Mouse (Mus musculus): ENCODE results near the gene Krtap15. TPM values are rescaled to one million over a fixed set of nuclear protein-coding genes. Genes with fewer than 3 reads are reported as not detected.

The Krtap15 gene
- total RNA-seq (2015; ENCODE audit: low replicate concordance) (not detected in 2 replicates), total RNA-seq (2017; ENCODE audit: low replicate concordance) (not detected in 2 replicates)

GRCm38 (mm10) chr16:88820066-88820465 lies at the start of gene Krtap15:
Gene Krtap15 (plus strand): TSS chr16:88820215.
- no peak for ATAC-seq (replicated peaks; ENCODE audit: low FRiP score, poor library complexity, severe bottlenecking)

- no peak for ATAC-seq (replicated peaks; ENCODE audit: low FRiP score, poor library complexity, severe bottlenecking)
These were observed 45.9 kb upstream of the Krtap15 start, which contains the start of gene 2310057N15Rik for GRCm38 (mm10) chr16:88774106-88774505. Gene 2310057N15Rik (minus strand): TSS chr16:88774206.

- ATAC-seq (replicated peaks; ENCODE audit: low FRiP score, poor library complexity, severe bottlenecking), result no peak
These were observed 42.4 kb upstream of the Krtap15 start, which contains the start of gene Gm5965 for GRCm38 (mm10) chr16:88777596-88777995. Gene Gm5965 (plus strand): TSS chr16:88777896.

GRCm38 (mm10) chr16:88786786-88787185 lies 33.2 kb upstream of the Krtap15 start:
- no peak for ATAC-seq (replicated peaks; ENCODE audit: low FRiP score, poor library complexity, severe bottlenecking)

GRCm38 (mm10) chr16:88811827-88812226 lies 8.2 kb upstream of the Krtap15 start, which contains the start of gene Gm20741:
Gene Gm20741 (minus strand): TSS chr16:88812220.
- no peak for ATAC-seq (replicated peaks; ENCODE audit: low FRiP score, poor library complexity, severe bottlenecking)

- no peak for ATAC-seq (replicated peaks; ENCODE audit: low FRiP score, poor library complexity, severe bottlenecking)
These were observed 3.7 kb downstream of the Krtap15 start for GRCm38 (mm10) chr16:88823736-88824135.

- ATAC-seq (replicated peaks; ENCODE audit: low FRiP score, poor library complexity, severe bottlenecking), result no peak
These were observed 6.2 kb downstream of the Krtap15 start, which contains the start of gene Krtap14 for GRCm38 (mm10) chr16:88826095-88826652. Gene Krtap14 (minus strand): TSS chr16:88826145.

- ATAC-seq (replicated peaks; ENCODE audit: low FRiP score, poor library complexity, severe bottlenecking), result no peak
These were observed 7.0 kb downstream of the Krtap15 start for GRCm38 (mm10) chr16:88826978-88827377.

- no peak for ATAC-seq (replicated peaks; ENCODE audit: low FRiP score, poor library complexity, severe bottlenecking)
These were observed 27.3 kb downstream of the Krtap15 start for GRCm38 (mm10) chr16:88847363-88847762.

- no peak for ATAC-seq (replicated peaks; ENCODE audit: low FRiP score, poor library complexity, severe bottlenecking)
These were observed 28.5 kb downstream of the Krtap15 start for GRCm38 (mm10) chr16:88848558-88848957.

GRCm38 (mm10) chr16:88851450-88851849 lies 31.4 kb downstream of the Krtap15 start:
- ATAC-seq (replicated peaks; ENCODE audit: low FRiP score, poor library complexity, severe bottlenecking), result no peak

GRCm38 (mm10) chr16:88864887-88865407 lies 44.9 kb downstream of the Krtap15 start:
- ATAC-seq (replicated peaks; ENCODE audit: low FRiP score, poor library complexity, severe bottlenecking), result no peak

GRCm38 (mm10) chr16:88869311-88869710 lies 49.3 kb downstream of the Krtap15 start, which contains the start of gene Krtap19-1:
Gene Krtap19-1 (minus strand): TSS chr16:88869411.
- no peak for ATAC-seq (replicated peaks; ENCODE audit: low FRiP score, poor library complexity, severe bottlenecking)

- no peak for ATAC-seq (replicated peaks; ENCODE audit: low FRiP score, poor library complexity, severe bottlenecking)
These were observed 54.2 kb downstream of the Krtap15 start, which contains the start of gene Krtap19-2 for GRCm38 (mm10) chr16:88874169-88874568. Gene Krtap19-2 (minus strand): TSS chr16:88874269.

GRCm38 (mm10) chr16:88877938-88878337 lies 57.9 kb downstream of the Krtap15 start, which contains the start of gene Krtap19-3:
Gene Krtap19-3 (minus strand): TSS chr16:88878038.
- no peak for ATAC-seq (replicated peaks; ENCODE audit: low FRiP score, poor library complexity, severe bottlenecking)

Other genes with a start within 250 kb of the Krtap15 start
- gene Krtap24-1, start 207.9 kb upstream of the Krtap15 start, total RNA-seq (2015; ENCODE audit: low replicate concordance), result not detected in 2 replicates
- gene Krtap24-1, start 207.9 kb upstream of the Krtap15 start, total RNA-seq (2017; ENCODE audit: low replicate concordance), result not detected in 2 replicates
- not detected in 2 replicates for gene 2310079G19Rik, start 192.5 kb upstream of the Krtap15 start, total RNA-seq (2015; ENCODE audit: low replicate concordance)
- not detected in 2 replicates for gene 2310079G19Rik, start 192.5 kb upstream of the Krtap15 start, total RNA-seq (2017; ENCODE audit: low replicate concordance)
- not detected in 2 replicates for gene Krtap26-1, start 172.4 kb upstream of the Krtap15 start, total RNA-seq (2015; ENCODE audit: low replicate concordance)
- gene Krtap26-1, start 172.4 kb upstream of the Krtap15 start, total RNA-seq (2017; ENCODE audit: low replicate concordance), result not detected in 2 replicates
- gene Krtap27-1, start 148.5 kb upstream of the Krtap15 start, total RNA-seq (2015; ENCODE audit: low replicate concordance), result not detected in 2 replicates
- not detected in 2 replicates for gene Krtap27-1, start 148.5 kb upstream of the Krtap15 start, total RNA-seq (2017; ENCODE audit: low replicate concordance)
- not detected in 2 replicates for gene 2310061N02Rik, start 112.3 kb upstream of the Krtap15 start, total RNA-seq (2015; ENCODE audit: low replicate concordance)
- gene 2310061N02Rik, start 112.3 kb upstream of the Krtap15 start, total RNA-seq (2017; ENCODE audit: low replicate concordance), result not detected in 2 replicates
- not detected in 2 replicates for gene Krtap13-1, start 91.4 kb upstream of the Krtap15 start, total RNA-seq (2015; ENCODE audit: low replicate concordance)
- gene Krtap13-1, start 91.4 kb upstream of the Krtap15 start, total RNA-seq (2017; ENCODE audit: low replicate concordance), result not detected in 2 replicates
- gene Krtap13, start 68.6 kb upstream of the Krtap15 start, total RNA-seq (2015; ENCODE audit: low replicate concordance), result not detected in 2 replicates
- not detected in 2 replicates for gene Krtap13, start 68.6 kb upstream of the Krtap15 start, total RNA-seq (2017; ENCODE audit: low replicate concordance)
- not detected in 2 replicates for gene 2310034C09Rik, start 61.4 kb upstream of the Krtap15 start, total RNA-seq (2015; ENCODE audit: low replicate concordance)
- gene 2310034C09Rik, start 61.4 kb upstream of the Krtap15 start, total RNA-seq (2017; ENCODE audit: low replicate concordance), result not detected in 2 replicates
- not detected in 2 replicates for gene 2310057N15Rik, start 46.0 kb upstream of the Krtap15 start, total RNA-seq (2015; ENCODE audit: low replicate concordance)
- gene 2310057N15Rik, start 46.0 kb upstream of the Krtap15 start, total RNA-seq (2017; ENCODE audit: low replicate concordance), result not detected in 2 replicates
- not detected in 2 replicates for gene Gm5965, start 42.3 kb upstream of the Krtap15 start, total RNA-seq (2015; ENCODE audit: low replicate concordance)
- gene Gm5965, start 42.3 kb upstream of the Krtap15 start, total RNA-seq (2017; ENCODE audit: low replicate concordance), result not detected in 2 replicates
- not detected in 2 replicates for gene Gm20741, start 8.0 kb upstream of the Krtap15 start, total RNA-seq (2015; ENCODE audit: low replicate concordance)
- gene Gm20741, start 8.0 kb upstream of the Krtap15 start, total RNA-seq (2017; ENCODE audit: low replicate concordance), result not detected in 2 replicates
- not detected in 2 replicates for gene Krtap14, start 5.9 kb downstream of the Krtap15 start, total RNA-seq (2015; ENCODE audit: low replicate concordance)
- gene Krtap14, start 5.9 kb downstream of the Krtap15 start, total RNA-seq (2017; ENCODE audit: low replicate concordance), result not detected in 2 replicates
- not detected in 2 replicates for gene Krtap19-1, start 49.2 kb downstream of the Krtap15 start, total RNA-seq (2015; ENCODE audit: low replicate concordance)
- not detected in 2 replicates for gene Krtap19-1, start 49.2 kb downstream of the Krtap15 start, total RNA-seq (2017; ENCODE audit: low replicate concordance)
- gene Krtap19-2, start 54.1 kb downstream of the Krtap15 start, total RNA-seq (2015; ENCODE audit: low replicate concordance), result not detected in 2 replicates
- not detected in 2 replicates for gene Krtap19-2, start 54.1 kb downstream of the Krtap15 start, total RNA-seq (2017; ENCODE audit: low replicate concordance)
- not detected in 2 replicates for gene Krtap19-3, start 57.8 kb downstream of the Krtap15 start, total RNA-seq (2015; ENCODE audit: low replicate concordance)
- gene Krtap19-3, start 57.8 kb downstream of the Krtap15 start, total RNA-seq (2017; ENCODE audit: low replicate concordance), result not detected in 2 replicates
- not detected in 2 replicates for gene Krtap19-4, start 64.9 kb downstream of the Krtap15 start, total RNA-seq (2015; ENCODE audit: low replicate concordance)
- not detected in 2 replicates for gene Krtap19-4, start 64.9 kb downstream of the Krtap15 start, total RNA-seq (2017; ENCODE audit: low replicate concordance)
- not detected in 2 replicates for gene Krtap19-5, start 76.2 kb downstream of the Krtap15 start, total RNA-seq (2015; ENCODE audit: low replicate concordance)
- gene Krtap19-5, start 76.2 kb downstream of the Krtap15 start, total RNA-seq (2017; ENCODE audit: low replicate concordance), result not detected in 2 replicates
- gene Krtap19-9b, start 112.0 kb downstream of the Krtap15 start, total RNA-seq (2015; ENCODE audit: low replicate concordance), result not detected in 2 replicates
- not detected in 2 replicates for gene Krtap19-9b, start 112.0 kb downstream of the Krtap15 start, total RNA-seq (2017; ENCODE audit: low replicate concordance)
- not detected in 2 replicates for gene Krtap16-3, start 142.7 kb downstream of the Krtap15 start, total RNA-seq (2015; ENCODE audit: low replicate concordance)
- gene Krtap16-3, start 142.7 kb downstream of the Krtap15 start, total RNA-seq (2017; ENCODE audit: low replicate concordance), result not detected in 2 replicates
- gene Krtap22-2, start 190.5 kb downstream of the Krtap15 start, total RNA-seq (2015; ENCODE audit: low replicate concordance), result not detected in 2 replicates
- not detected in 2 replicates for gene Krtap22-2, start 190.5 kb downstream of the Krtap15 start, total RNA-seq (2017; ENCODE audit: low replicate concordance)
- not detected in 2 replicates for gene Gm10229, start 195.1 kb downstream of the Krtap15 start, total RNA-seq (2015; ENCODE audit: low replicate concordance)
- not detected in 2 replicates for gene Gm10229, start 195.1 kb downstream of the Krtap15 start, total RNA-seq (2017; ENCODE audit: low replicate concordance)
- not detected in 2 replicates for gene Krtap6-1, start 211.5 kb downstream of the Krtap15 start, total RNA-seq (2015; ENCODE audit: low replicate concordance)
- not detected in 2 replicates for gene Krtap6-1, start 211.5 kb downstream of the Krtap15 start, total RNA-seq (2017; ENCODE audit: low replicate concordance)
- gene Gm10228, start 221.3 kb downstream of the Krtap15 start, total RNA-seq (2015; ENCODE audit: low replicate concordance), result not detected in 2 replicates
- gene Gm10228, start 221.3 kb downstream of the Krtap15 start, total RNA-seq (2017; ENCODE audit: low replicate concordance), result not detected in 2 replicates
- gene Krtap6-5, start 227.7 kb downstream of the Krtap15 start, total RNA-seq (2015; ENCODE audit: low replicate concordance), result not detected in 2 replicates
- gene Krtap6-5, start 227.7 kb downstream of the Krtap15 start, total RNA-seq (2017; ENCODE audit: low replicate concordance), result not detected in 2 replicates
- not detected in 2 replicates for gene 1110025L11Rik, start 243.8 kb downstream of the Krtap15 start, total RNA-seq (2015; ENCODE audit: low replicate concordance)
- not detected in 2 replicates for gene 1110025L11Rik, start 243.8 kb downstream of the Krtap15 start, total RNA-seq (2017; ENCODE audit: low replicate concordance)